Mouse (Mus musculus) gastrocnemius, adult 2 months (tissue): ENCODE measurements around the gene Flcn. TPM values are rescaled to one million over a fixed set of nuclear protein-coding genes. Genes with fewer than 3 reads are reported as not detected.

Experiments
- DNase-seq: peaks from one replicate; pipeline ENCODE4 v3.0.0; 2022
- H3K27ac ChIP-seq: fragments of 200-600 bp; 2 replicates; pipeline ENCODE4 v1.8.1; 2022; ENCODE audit warnings: mild to moderate bottlenecking
- H3K4me3 ChIP-seq: fragments of 200-600 bp; 2 replicates; pipeline ENCODE4 v1.8.1; 2022; ENCODE audit warnings: mild to moderate bottlenecking, moderate library complexity
- CTCF ChIP-seq: fragments of 200-600 bp; IDR thresholded peaks from 2 replicates; pipeline ENCODE4 v1.8.1; 2022; ENCODE audit warnings: antibody characterized with exemption, mild to moderate bottlenecking, moderate library complexity
- intact Hi-C: fragments of 180-260 bp; cut with DNase I; formaldehyde crosslinking; loops from one replicate; pipeline ENCODE4 v1.15.1; 2025
- total RNA-seq, 2 experiments: library from RNA; stranded (reverse); gene quantifications; 2 replicates each; pipeline ENCODE4 v1.2.3; 2021

Flcn gene
- total RNA-seq, 2 experiments from 2014 or later: 46.3 to 51.3 TPM

- H3K4me3 ChIP-seq: no peak overlapping the region
- TF ChIP-seq CTCF: no peak
- no peak for DNase-seq
- intact Hi-C loops: no loop called here
- H3K27ac ChIP-seq: no peak overlapping the region
Measured at GRCm38 (mm10) chr11:59775435-59776148, 34.2 kb downstream of the Flcn start.

- no peak overlapping the region for H3K4me3 ChIP-seq
- H3K27ac ChIP-seq: no peak overlapping the region
- DNase-seq: no peak
- intact Hi-C loops: no loop called here
- no peak for TF ChIP-seq CTCF
Measured at GRCm38 (mm10) chr11:59774522-59774921, 35.3 kb downstream of the Flcn start.

GRCm38 (mm10) chr11:59772902-59773301 is 36.9 kb downstream of the Flcn start:
- Histone ChIP-seq H3K27ac (no peak overlapping the region), H3K4me3 (no peak overlapping the region)
- TF ChIP-seq CTCF: no peak
- no peak for DNase-seq
- intact Hi-C loops: no loop called here

- Histone ChIP-seq H3K27ac (no peak overlapping the region), H3K4me3 (no peak overlapping the region)
- no peak for DNase-seq
- TF ChIP-seq CTCF: no peak
- intact Hi-C loops: no loop called here
Measured at GRCm38 (mm10) chr11:59772291-59772690, 37.5 kb downstream of the Flcn start.

- DNase-seq: no peak
- intact Hi-C loops: no loop called here
- TF ChIP-seq CTCF: no peak
- no peak overlapping the region for H3K4me3 ChIP-seq
- no peak overlapping the region for H3K27ac ChIP-seq
Measured at GRCm38 (mm10) chr11:59770753-59771152, 39.1 kb downstream of the Flcn start.

GRCm38 (mm10) chr11:59769738-59770137 is 40.1 kb downstream of the Flcn start:
- intact Hi-C loops: no loop called here
- DNase-seq: no peak
- no peak for TF ChIP-seq CTCF
- no peak overlapping the region for H3K4me3 ChIP-seq
- no peak overlapping the region for H3K27ac ChIP-seq

- Histone ChIP-seq H3K27ac (no peak overlapping the region), H3K4me3 (no peak overlapping the region)
- no peak for DNase-seq
- intact Hi-C loops: no loop called here
- no peak for TF ChIP-seq CTCF
Measured at GRCm38 (mm10) chr11:59769307-59769706, 40.5 kb downstream of the Flcn start.

GRCm38 (mm10) chr11:59760796-59761195 is 49.0 kb downstream of the Flcn start:
- intact Hi-C loops: no loop called here
- no peak for TF ChIP-seq CTCF
- no peak overlapping the region for H3K4me3 ChIP-seq
- DNase-seq: no peak
- no peak overlapping the region for H3K27ac ChIP-seq

- intact Hi-C loops: no loop called here
Measured at GRCm38 (mm10) chr11:59759626-59760025, 50.2 kb downstream of the Flcn start.

GRCm38 (mm10) chr11:59759178-59759577 is 50.6 kb downstream of the Flcn start:
- peak overlapping the region; percentile 61 for H3K27ac ChIP-seq
- no peak for TF ChIP-seq CTCF
- DNase-seq: peak; percentile 55
- H3K4me3 ChIP-seq: no peak overlapping the region
- intact Hi-C loops: no loop called here

More at GRCm38 (mm10) chr11:59759626-59760025, 50.2 kb downstream of the Flcn start:
- Histone ChIP-seq H3K4me3 (no peak overlapping the region), H3K27ac (peak overlapping the region; percentile 61)
- DNase-seq: no peak
- TF ChIP-seq CTCF: no peak

GRCm38 (mm10) chr11:59758191-59758985 is 51.4 kb downstream of the Flcn start:
- peak overlapping the region; percentile 61 for H3K27ac ChIP-seq
- H3K4me3 ChIP-seq: no peak overlapping the region
- intact Hi-C loops: no loop called here
- TF ChIP-seq CTCF: no peak
- peak; percentile 42 for DNase-seq

GRCm38 (mm10) chr11:59756351-59756750 is 53.5 kb downstream of the Flcn start:
- DNase-seq: no peak
- no peak for TF ChIP-seq CTCF
- intact Hi-C loops: no loop called here

GRCm38 (mm10) chr11:59754504-59754903 is 55.3 kb downstream of the Flcn start:
- no peak for TF ChIP-seq CTCF
- H3K4me3 ChIP-seq: no peak overlapping the region
- H3K27ac ChIP-seq: no peak overlapping the region
- no peak for DNase-seq
- intact Hi-C loops: no loop called here

More at GRCm38 (mm10) chr11:59756351-59756750, 53.5 kb downstream of the Flcn start:
- no peak overlapping the region for H3K4me3 ChIP-seq
- no peak overlapping the region for H3K27ac ChIP-seq
